ENCODE assay signal across 18 mouse cellular contexts in the genomic region with DNA sequence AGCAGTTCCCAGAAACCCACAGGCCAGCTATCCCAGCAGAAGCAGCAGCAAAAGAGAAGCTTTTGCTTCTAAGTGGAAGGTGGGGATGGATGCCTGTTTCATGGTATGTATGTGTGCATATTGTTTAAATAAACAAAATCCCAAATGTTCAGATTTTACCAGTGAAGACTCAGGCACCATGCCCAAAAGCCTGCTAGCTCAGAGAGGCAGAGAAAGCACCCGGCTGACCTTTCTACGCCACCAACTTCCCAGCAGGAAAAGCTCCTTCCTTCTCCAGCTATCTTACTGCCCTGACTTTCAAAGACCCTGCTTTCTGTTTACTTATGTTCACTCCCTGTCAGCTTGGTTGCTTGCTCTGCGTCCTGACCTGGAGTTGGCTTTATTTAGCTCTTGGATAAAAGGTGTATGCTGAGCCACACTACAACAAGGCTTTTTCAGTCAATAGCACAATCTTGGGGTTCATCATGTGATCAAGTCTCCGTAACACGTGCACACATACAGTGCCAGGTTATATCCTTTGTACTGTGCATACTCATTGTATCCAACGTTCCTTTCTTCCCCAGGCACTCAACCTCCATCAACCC. TPM values are rescaled to one million over a fixed set of nuclear protein-coding genes. Genes with fewer than 3 reads are reported as not detected.
DNase-seq lines count a peak whose midpoint lies in the region; ATAC-seq lines count a peak whose summit lies in the region.
"Had no signal": no experiment of that assay in that cellular context is flagged by ENCODE, and none has a peak within 500 bp of the region (broad histone marks: within the 10 kb centered on the region; RNA-seq: fewer than 3 reads in every experiment).

No protein-coding gene starts in this region.

- no peaks in the 10 kb centered on the region for H3K36me3 ChIP-seq in heart, embryonic 16.5 days (ENCODE audit: control insufficient read depth, insufficient read depth)
- no peaks in the 10 kb centered on the region for H3K36me3 ChIP-seq in stomach, embryonic 15.5 days
- H3K36me3 ChIP-seq: forebrain, embryonic 12.5 days; hindbrain, embryonic 15.5 days; midbrain, embryonic 13.5 days; neural tube, embryonic 12.5 days had no signal

- peak; percentile 84 for DNase-seq in heart, adult 11 months
- no peak for DNase-seq in heart, adult 8-10 months (ENCODE audit: low spot score)
- no peak for DNase-seq in heart, postnatal 4 days
- peak; percentile 44 for DNase-seq in kidney, postnatal 14 days
- DNase-seq in kidney, adult 8-10 months = no peak
- no peak for DNase-seq in right cerebral cortex, postnatal 14 days
- DNase-seq: adrenal gland, adult 8-10 months; cerebellum, adult 8-10 months; lung, adult 18-20 months; thymus, postnatal 36 days had no signal

- no peak for ATAC-seq in heart, embryonic 16.5 days (replicated peaks; ENCODE audit: extremely low read depth, insufficient read depth, low FRiP score)
- peak; percentile 89 for ATAC-seq in stomach, embryonic 15.5 days (ENCODE audit: insufficient read depth, low FRiP score, low read depth)
- ATAC-seq: midbrain, embryonic 13.5 days; Patski had no signal

- H3K27me3 ChIP-seq in heart, embryonic 16.5 days (ENCODE audit: control insufficient read depth, insufficient read depth, low read length) = no peaks in the 10 kb centered on the region
- H3K27me3 ChIP-seq in stomach, embryonic 15.5 days (replicated peaks) = no peaks in the 10 kb centered on the region
- H3K27me3 ChIP-seq: forebrain, embryonic 12.5 days; hindbrain, embryonic 15.5 days; midbrain, embryonic 13.5 days; neural tube, embryonic 12.5 days; Patski had no signal

- no peak overlapping the region for H3K4me2 ChIP-seq in heart, embryonic 16.5 days (ENCODE audit: low read depth, low read length)
- no peak overlapping the region for H3K4me2 ChIP-seq in stomach, embryonic 15.5 days
- H3K4me2 ChIP-seq: forebrain, embryonic 12.5 days; hindbrain, embryonic 15.5 days; liver, embryonic 11.5 days; midbrain, embryonic 13.5 days; neural tube, embryonic 12.5 days had no signal

- peaks cover 20% of the 10 kb centered on the region for H3K4me1 ChIP-seq in heart, embryonic 16.5 days (ENCODE audit: control insufficient read depth, insufficient read depth, low read length)
- peaks cover 8% of the 10 kb centered on the region; the same call in 1 of the 2 replicates for H3K4me1 ChIP-seq in stomach, embryonic 15.5 days
- H3K4me1 ChIP-seq: forebrain, embryonic 12.5 days; hindbrain, embryonic 15.5 days; midbrain, embryonic 13.5 days; neural tube, embryonic 12.5 days had no signal

- H3K27ac ChIP-seq in heart, embryonic 16.5 days (ENCODE audit: low read length) = peak overlapping the region; percentile 4
- peak overlapping the region; percentile 69 for H3K27ac ChIP-seq in stomach, embryonic 15.5 days
- H3K27ac ChIP-seq: forebrain, embryonic 12.5 days; hindbrain, embryonic 15.5 days; midbrain, embryonic 13.5 days; neural tube, embryonic 12.5 days had no signal

- H3K9ac ChIP-seq in heart, embryonic 16.5 days (ENCODE audit: low read length) = no peak overlapping the region
- no peak overlapping the region for H3K9ac ChIP-seq in stomach, embryonic 15.5 days
- H3K9ac ChIP-seq: forebrain, embryonic 12.5 days; hindbrain, embryonic 15.5 days; midbrain, embryonic 13.5 days; neural tube, embryonic 12.5 days had no signal

- WGBS in heart, embryonic 16.5 days = 36% methylated on average over 6 of the region's 6 CpGs
- 47% methylated on average over 6 of the region's 6 CpGs for WGBS in stomach, embryonic 15.5 days

- H3K4me3 ChIP-seq in heart, embryonic 16.5 days (ENCODE audit: low read length) = no peak overlapping the region
- no peak overlapping the region for H3K4me3 ChIP-seq in stomach, embryonic 15.5 days (replicated peaks)
- H3K4me3 ChIP-seq: forebrain, embryonic 12.5 days; hindbrain, embryonic 15.5 days; midbrain, embryonic 13.5 days; neural tube, embryonic 12.5 days had no signal

- peaks cover 10% of the 10 kb centered on the region for H3K9me3 ChIP-seq in heart, embryonic 16.5 days (replicated peaks; ENCODE audit: control insufficient read depth, low read length)
- H3K9me3 ChIP-seq in stomach, embryonic 15.5 days = no peaks in the 10 kb centered on the region
- H3K9me3 ChIP-seq: hindbrain, embryonic 15.5 days had no signal

RNA-seq across cellular contexts. Expression of a gene that starts 35.9 kb away (rescaled TPM):
- total RNA-seq in heart, adult 8-10 months (2022) = 10 to 100 TPM; 35.2 to 51.2 (median 39.9) TPM
- 41.2 and 41.9 TPM in 2 replicates for polyA plus RNA-seq in heart, embryonic 16.5 days (2015; fragmentation: Nextera tagmentation; extraction: Ambion mirVana)
- total RNA-seq in heart, postnatal 4 days (2021) = 10 to 100 TPM; 73.2 to 76.3 TPM
- polyA plus RNA-seq in stomach, embryonic 15.5 days (2015; fragmentation: Nextera tagmentation; extraction: Ambion mirVana) = 103 and 104 TPM in 2 replicates

Comparison
In these comparisons a context has a peak if more than half of its experiments do, and no peak if none do; other contexts are left out.
1. DNase-seq: peak in heart, adult 11 months (single experiment) and kidney, postnatal 14 days (single experiment); none in heart, adult 8-10 months (single experiment), heart, postnatal 4 days (single experiment), kidney, adult 8-10 months (0 of 2) and right cerebral cortex, postnatal 14 days (single experiment).